Mouse (Mus musculus): ENCODE data around the gene Slc2a13. TPM values are rescaled to one million over a fixed set of nuclear protein-coding genes. Genes with fewer than 3 reads are reported as not detected.
A peak's percentile ranks its signal among the peaks of the same experiment; 100 is the strongest.

Slc2a13 gene
- polyA plus RNA-seq, 1 experiment from 2014 or later: 3.3 TPM

GRCm38 (mm10) chr15:91526876-91527275 lies 46.2 kb downstream of the Slc2a13 start:
- 87% methylated on average over 2 of the region's 2 CpGs for WGBS
- Histone ChIP-seq H3K4me1 (ENCODE audit: control insufficient read depth, insufficient read depth, low read length) (no peaks in the 10 kb centered on the region), H3K4me3 (ENCODE audit: low read length) (no peak overlapping the region), H3K9me3 (ENCODE audit: control insufficient read depth, low read length) (no peaks in the 10 kb centered on the region), H3K27me3 (ENCODE audit: control insufficient read depth, insufficient read depth, low read length) (no peaks in the 10 kb centered on the region), H3K36me3 (ENCODE audit: control insufficient read depth, insufficient read depth, low read length) (no peaks in the 10 kb centered on the region), H3K27ac (ENCODE audit: low read depth, low read length) (no peak overlapping the region), H3K9ac (ENCODE audit: low read depth, low read length) (no peak overlapping the region), H3K4me2 (replicated peaks; ENCODE audit: low read depth, low read length) (no peak overlapping the region)
- no peak for ATAC-seq (ENCODE audit: low FRiP score, low TSS enrichment)

- Histone ChIP-seq H3K27me3 (ENCODE audit: control insufficient read depth, insufficient read depth, low read length) (no peaks in the 10 kb centered on the region), H3K4me1 (ENCODE audit: control insufficient read depth, insufficient read depth, low read length) (no peaks in the 10 kb centered on the region), H3K4me2 (replicated peaks; ENCODE audit: low read depth, low read length) (no peak overlapping the region), H3K27ac (ENCODE audit: low read depth, low read length) (no peak overlapping the region), H3K36me3 (ENCODE audit: control insufficient read depth, insufficient read depth, low read length) (no peaks in the 10 kb centered on the region), H3K4me3 (ENCODE audit: low read length) (no peak overlapping the region), H3K9ac (ENCODE audit: low read depth, low read length) (no peak overlapping the region), H3K9me3 (ENCODE audit: control insufficient read depth, low read length) (no peaks in the 10 kb centered on the region)
- ATAC-seq (ENCODE audit: low FRiP score, low TSS enrichment): no peak
- WGBS: 90% methylated on average over 3 of the region's 3 CpGs
Observed at GRCm38 (mm10) chr15:91526166-91526565, 46.9 kb downstream of the Slc2a13 start.

- H3K36me3 ChIP-seq (ENCODE audit: control insufficient read depth, insufficient read depth, low read length): no peaks in the 10 kb centered on the region
- no peaks in the 10 kb centered on the region for H3K9me3 ChIP-seq (ENCODE audit: control insufficient read depth, low read length)
- no peak for ATAC-seq (ENCODE audit: low FRiP score, low TSS enrichment)
- WGBS: 85% methylated on average over 10 of the region's 10 CpGs
- no peak overlapping the region for H3K4me2 ChIP-seq (replicated peaks; ENCODE audit: low read depth, low read length)
- H3K27me3 ChIP-seq (ENCODE audit: control insufficient read depth, insufficient read depth, low read length): no peaks in the 10 kb centered on the region
- no peak overlapping the region for H3K9ac ChIP-seq (ENCODE audit: low read depth, low read length)
- no peak overlapping the region for H3K27ac ChIP-seq (ENCODE audit: low read depth, low read length)
- H3K4me3 ChIP-seq (ENCODE audit: low read length): no peak overlapping the region
- H3K4me1 ChIP-seq (ENCODE audit: control insufficient read depth, insufficient read depth, low read length): no peaks in the 10 kb centered on the region
Observed at GRCm38 (mm10) chr15:91524451-91524850, 48.6 kb downstream of the Slc2a13 start.

DNA sequence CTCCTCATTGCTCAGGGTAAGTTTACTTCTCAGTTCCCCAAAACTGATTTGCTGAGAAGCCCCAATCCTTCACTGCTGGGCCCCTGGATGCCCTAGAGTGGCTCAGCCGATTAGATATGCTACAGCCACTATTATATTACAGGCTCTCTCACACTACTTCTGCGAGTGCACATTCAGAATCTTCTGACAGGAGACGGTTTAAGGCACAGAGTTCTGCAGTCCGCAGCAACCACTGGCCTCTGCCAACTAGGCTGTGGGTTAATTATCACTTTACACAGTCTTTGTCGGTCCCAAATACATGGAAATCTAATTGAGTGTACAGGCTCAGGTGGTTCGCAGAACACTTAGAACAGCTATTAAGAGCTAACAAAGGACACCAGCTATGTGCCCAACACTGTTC lies 69.8 kb downstream of the Slc2a13 start:
- H3K4me2 ChIP-seq (replicated peaks; ENCODE audit: low read depth, low read length): no peak overlapping the region
- no peak overlapping the region for H3K4me3 ChIP-seq (ENCODE audit: low read length)
- WGBS: 68% methylated on average over 6 of the region's 6 CpGs

DNA sequence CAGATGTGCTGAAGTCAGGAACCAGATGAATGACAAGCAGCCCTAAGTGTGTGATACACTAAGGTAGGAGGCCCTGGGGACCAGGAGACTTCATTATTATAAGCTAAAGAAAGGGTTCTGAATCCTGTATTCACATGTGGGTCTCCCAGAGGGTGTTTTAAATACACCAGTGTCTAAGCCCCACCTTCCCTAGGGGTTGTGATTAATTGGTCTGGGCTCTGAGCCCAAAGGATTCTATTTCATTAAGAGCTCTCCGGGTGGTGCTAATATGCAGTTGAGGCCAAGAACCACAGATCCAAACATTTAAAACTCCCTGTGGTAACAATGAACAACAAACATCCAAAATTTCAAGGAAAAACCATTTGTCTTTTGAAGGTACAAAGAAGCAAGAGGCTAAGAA lies 70.4 kb downstream of the Slc2a13 start:
- H3K27me3 ChIP-seq (ENCODE audit: control insufficient read depth, insufficient read depth, low read length): no peaks in the 10 kb centered on the region
- H3K9me3 ChIP-seq (ENCODE audit: control insufficient read depth, low read length): no peaks in the 10 kb centered on the region
- no peak overlapping the region for H3K27ac ChIP-seq (ENCODE audit: low read depth, low read length)
- H3K4me2 ChIP-seq (replicated peaks; ENCODE audit: low read depth, low read length): no peak overlapping the region
- 0 out of 2 replicates have a peak, but pooled peaks cover 4% of the 10 kb centered on the region for H3K4me1 ChIP-seq (ENCODE audit: control insufficient read depth, insufficient read depth, low read length)
- no peak overlapping the region for H3K4me3 ChIP-seq (ENCODE audit: low read length)
- 21% methylated on average over 1 of the region's 1 CpGs for WGBS
- ATAC-seq (ENCODE audit: low FRiP score, low TSS enrichment): peak; percentile 71
- no peak overlapping the region for H3K9ac ChIP-seq (ENCODE audit: low read depth, low read length)
- no peaks in the 10 kb centered on the region for H3K36me3 ChIP-seq (ENCODE audit: control insufficient read depth, insufficient read depth, low read length)

More for the DNA sequence above, 69.8 kb downstream of the Slc2a13 start:
- 0 out of 2 replicates have a peak, but pooled peaks cover 4% of the 10 kb centered on the region for H3K4me1 ChIP-seq (ENCODE audit: control insufficient read depth, insufficient read depth, low read length)
- H3K27me3 ChIP-seq (ENCODE audit: control insufficient read depth, insufficient read depth, low read length): no peaks in the 10 kb centered on the region
- H3K27ac ChIP-seq (ENCODE audit: low read depth, low read length): no peak overlapping the region
- no peaks in the 10 kb centered on the region for H3K36me3 ChIP-seq (ENCODE audit: control insufficient read depth, insufficient read depth, low read length)
- H3K9ac ChIP-seq (ENCODE audit: low read depth, low read length): no peak overlapping the region; the same call in 1 of the 2 replicates
- ATAC-seq (ENCODE audit: low FRiP score, low TSS enrichment): no peak
- H3K9me3 ChIP-seq (ENCODE audit: control insufficient read depth, low read length): no peaks in the 10 kb centered on the region

- H3K27me3 ChIP-seq (ENCODE audit: control insufficient read depth, insufficient read depth, low read length): no peaks in the 10 kb centered on the region
- no peak overlapping the region for H3K4me2 ChIP-seq (replicated peaks; ENCODE audit: low read depth, low read length)
- 73% methylated on average over 9 of the region's 9 CpGs for WGBS
- peak; percentile 24; the same call in 1 of the 2 replicates for ATAC-seq (ENCODE audit: low FRiP score, low TSS enrichment)
- H3K9me3 ChIP-seq (ENCODE audit: control insufficient read depth, low read length): no peaks in the 10 kb centered on the region
- H3K9ac ChIP-seq (ENCODE audit: low read depth, low read length): no peak overlapping the region
- no peaks in the 10 kb centered on the region for H3K36me3 ChIP-seq (ENCODE audit: control insufficient read depth, insufficient read depth, low read length)
- H3K4me1 ChIP-seq (ENCODE audit: control insufficient read depth, insufficient read depth, low read length): 0 out of 2 replicates have a peak, but pooled peaks cover 4% of the 10 kb centered on the region
- no peak overlapping the region for H3K4me3 ChIP-seq (ENCODE audit: low read length)
- no peak overlapping the region for H3K27ac ChIP-seq (ENCODE audit: low read depth, low read length)
Observed at GRCm38 (mm10) chr15:91502235-91502634, 70.8 kb downstream of the Slc2a13 start.

DNA sequence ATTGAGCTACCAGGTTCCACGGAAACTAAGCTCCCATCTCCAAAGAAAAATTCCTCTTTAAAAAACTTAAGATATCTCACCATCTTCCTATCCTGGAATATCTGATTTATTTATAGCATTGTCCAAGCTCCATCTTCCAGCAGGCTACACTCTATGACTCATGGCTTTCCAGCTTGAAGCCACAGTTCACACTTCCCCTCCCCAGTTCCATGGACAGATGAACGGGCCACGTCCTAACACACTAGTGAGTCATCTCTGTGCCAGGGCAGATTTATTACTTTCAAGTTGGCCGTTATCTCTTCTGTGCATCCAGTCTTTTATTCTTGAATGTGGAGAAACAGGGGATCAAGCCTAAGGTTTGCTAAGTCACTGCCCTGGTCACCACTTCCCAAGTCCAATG lies 78.0 kb downstream of the Slc2a13 start:
- WGBS: 76% methylated on average over 4 of the region's 4 CpGs
- no peak for ATAC-seq (ENCODE audit: low FRiP score, low TSS enrichment)
- no peaks in the 10 kb centered on the region for H3K9me3 ChIP-seq (ENCODE audit: control insufficient read depth, low read length)

GRCm38 (mm10) chr15:91479924-91480615 lies 93.0 kb downstream of the Slc2a13 start:
- Histone ChIP-seq H3K9ac (ENCODE audit: low read depth, low read length) (no peak overlapping the region), H3K4me3 (ENCODE audit: low read length) (no peak overlapping the region), H3K36me3 (ENCODE audit: control insufficient read depth, insufficient read depth, low read length) (no peaks in the 10 kb centered on the region), H3K4me1 (ENCODE audit: control insufficient read depth, insufficient read depth, low read length) (no peaks in the 10 kb centered on the region), H3K27me3 (ENCODE audit: control insufficient read depth, insufficient read depth, low read length) (no peaks in the 10 kb centered on the region), H3K9me3 (ENCODE audit: control insufficient read depth, low read length) (peaks cover 3% of the 10 kb centered on the region; the same call in 1 of the 2 replicates), H3K4me2 (replicated peaks; ENCODE audit: low read depth, low read length) (no peak overlapping the region), H3K27ac (ENCODE audit: low read depth, low read length) (no peak overlapping the region)
- ATAC-seq (ENCODE audit: low FRiP score, low TSS enrichment): no peak
- WGBS: 93% methylated on average over 14 of the region's 14 CpGs

More for the DNA sequence above, 78.0 kb downstream of the Slc2a13 start:
- H3K27me3 ChIP-seq (ENCODE audit: control insufficient read depth, insufficient read depth, low read length): no peaks in the 10 kb centered on the region
- H3K27ac ChIP-seq (ENCODE audit: low read depth, low read length): no peak overlapping the region
- H3K4me3 ChIP-seq (ENCODE audit: low read length): no peak overlapping the region
- no peak overlapping the region for H3K9ac ChIP-seq (ENCODE audit: low read depth, low read length)
- no peaks in the 10 kb centered on the region for H3K36me3 ChIP-seq (ENCODE audit: control insufficient read depth, insufficient read depth, low read length)
- no peak overlapping the region for H3K4me2 ChIP-seq (replicated peaks; ENCODE audit: low read depth, low read length)
- no peaks in the 10 kb centered on the region for H3K4me1 ChIP-seq (ENCODE audit: control insufficient read depth, insufficient read depth, low read length)

DNA sequence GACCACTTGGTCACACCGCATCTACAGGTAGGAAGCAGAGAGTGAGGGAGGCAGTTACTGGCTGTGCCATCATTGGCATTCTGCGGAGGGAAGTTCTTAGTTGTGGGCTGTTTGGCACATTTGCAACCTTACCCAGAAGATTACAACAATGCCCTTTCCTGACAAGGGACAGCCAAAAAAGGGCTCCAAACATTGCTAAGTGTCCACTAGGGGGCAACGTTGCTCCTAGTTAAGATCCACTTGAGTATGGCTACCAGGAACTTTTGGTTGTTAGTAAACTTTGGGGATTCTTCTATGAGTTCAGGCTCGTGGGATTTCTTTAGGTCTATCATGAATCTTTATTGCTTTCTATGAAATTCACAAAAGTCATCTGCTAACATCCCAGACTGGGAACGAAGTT lies 95.3 kb downstream of the Slc2a13 start:
- H3K27me3 ChIP-seq (ENCODE audit: control insufficient read depth, insufficient read depth, low read length): no peaks in the 10 kb centered on the region
- no peaks in the 10 kb centered on the region for H3K4me1 ChIP-seq (ENCODE audit: control insufficient read depth, insufficient read depth, low read length)
- no peaks in the 10 kb centered on the region for H3K36me3 ChIP-seq (ENCODE audit: control insufficient read depth, insufficient read depth, low read length)
- ATAC-seq (ENCODE audit: low FRiP score, low TSS enrichment): peak; percentile 62; the same call in 1 of the 2 replicates
- no peak overlapping the region for H3K9ac ChIP-seq (ENCODE audit: low read depth, low read length)
- H3K4me2 ChIP-seq (replicated peaks; ENCODE audit: low read depth, low read length): no peak overlapping the region
- 36% methylated on average over 5 of the region's 5 CpGs for WGBS
- H3K4me3 ChIP-seq (ENCODE audit: low read length): no peak overlapping the region
- peaks cover 6% of the 10 kb centered on the region; the same call in 1 of the 2 replicates for H3K9me3 ChIP-seq (ENCODE audit: control insufficient read depth, low read length)
- H3K27ac ChIP-seq (ENCODE audit: low read depth, low read length): no peak overlapping the region
